Mouse (Mus musculus): Measurements from ENCODE around the gene Adk. TPM values are rescaled to one million over a fixed set of nuclear protein-coding genes. Genes with fewer than 3 reads are reported as not detected.
"Not testable (repeated sequence)": the region's sequence is repeated elsewhere in the genome, so short reads cannot be mapped to it uniquely, and the experiment has no call there.

The Adk gene
- total RNA-seq, 2 experiments from 2014 or later, result 122 to 168 TPM

DNA sequence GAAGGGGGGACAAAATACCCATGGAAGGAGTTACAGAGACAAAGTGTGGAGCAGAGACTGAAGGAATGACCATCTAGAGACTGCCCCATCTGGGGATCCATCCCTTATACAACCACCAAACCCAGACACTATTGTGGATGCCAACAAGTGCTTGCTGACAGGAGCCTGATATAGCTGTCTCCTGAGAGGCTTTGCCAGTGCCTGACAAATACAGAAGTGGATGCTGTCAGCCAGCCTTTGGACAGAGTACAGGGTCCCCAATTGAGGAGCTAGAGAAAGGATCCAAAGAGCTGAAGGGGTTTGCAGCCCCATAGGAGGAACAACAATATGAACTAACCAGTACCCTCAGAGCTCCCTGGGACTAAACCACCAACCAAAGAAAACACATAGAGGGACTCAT, 41.8 kb downstream of the Adk start:
- ATAC-seq (replicated peaks; ENCODE audit: low FRiP score, low TSS enrichment, poor library complexity, severe bottlenecking), result not testable (repeated sequence)

DNA sequence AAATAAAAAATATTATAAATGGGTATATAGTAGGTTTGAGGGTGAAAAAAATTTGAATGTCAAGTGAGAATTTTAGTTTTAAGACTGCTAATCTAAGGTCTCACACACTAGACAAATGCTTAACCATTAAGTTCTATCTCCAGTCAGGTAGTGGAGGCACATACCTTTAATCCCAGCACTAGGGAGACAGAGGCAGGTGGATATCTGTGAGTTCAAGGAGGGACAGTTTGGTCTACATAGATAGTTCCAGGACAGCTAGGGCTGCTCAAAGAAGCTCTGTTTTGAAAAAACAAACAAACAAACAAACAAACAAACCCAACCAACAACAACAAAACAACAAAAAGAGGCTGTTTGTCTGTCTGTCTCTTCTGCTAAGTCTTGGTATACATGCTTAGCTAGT, 43.9 kb downstream of the Adk start:
- no peak for ATAC-seq (replicated peaks; ENCODE audit: low FRiP score, low TSS enrichment, poor library complexity, severe bottlenecking)

DNA sequence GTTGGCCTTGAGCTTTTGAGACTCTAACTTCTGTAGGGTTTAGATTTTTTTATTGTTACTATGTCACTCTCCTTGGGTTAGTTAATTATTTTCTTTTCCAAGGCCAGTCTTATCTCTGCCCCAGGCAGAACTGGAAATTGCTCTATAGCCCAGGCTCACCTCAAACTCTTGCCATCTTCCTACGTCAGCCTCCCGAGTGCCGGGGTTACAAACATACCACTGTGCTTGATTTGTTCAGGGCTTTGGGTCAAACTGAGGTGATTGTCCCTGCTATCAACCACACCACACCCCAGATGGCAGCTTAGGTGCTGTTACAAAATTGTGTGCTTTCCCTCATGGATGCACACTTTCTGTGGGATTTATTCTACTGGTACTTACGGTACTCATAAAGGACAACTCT, 44.3 kb downstream of the Adk start:
- ATAC-seq (replicated peaks; ENCODE audit: low FRiP score, low TSS enrichment, poor library complexity, severe bottlenecking), result no peak

DNA sequence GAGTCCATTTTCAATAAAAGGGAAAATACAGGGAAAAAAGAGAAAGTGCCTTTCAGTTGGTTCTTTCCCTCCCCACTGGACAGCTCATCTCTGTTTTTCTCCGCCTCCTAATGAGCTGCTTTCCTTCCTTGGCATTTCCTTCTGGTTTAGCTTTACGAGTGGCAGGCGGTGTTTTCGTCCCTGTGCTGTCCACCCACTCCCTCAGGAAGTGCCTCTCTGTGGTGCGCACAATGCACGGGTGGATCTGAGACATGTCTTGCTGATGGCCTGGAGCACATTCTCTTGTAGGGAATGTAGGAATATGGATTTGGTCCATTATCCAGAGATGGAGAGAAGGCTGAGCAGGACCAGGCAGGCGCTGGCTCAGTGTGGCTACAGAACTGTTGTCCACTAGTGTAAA, 47.0 kb downstream of the Adk start:
- no peak for ATAC-seq (replicated peaks; ENCODE audit: low FRiP score, low TSS enrichment, poor library complexity, severe bottlenecking)

DNA sequence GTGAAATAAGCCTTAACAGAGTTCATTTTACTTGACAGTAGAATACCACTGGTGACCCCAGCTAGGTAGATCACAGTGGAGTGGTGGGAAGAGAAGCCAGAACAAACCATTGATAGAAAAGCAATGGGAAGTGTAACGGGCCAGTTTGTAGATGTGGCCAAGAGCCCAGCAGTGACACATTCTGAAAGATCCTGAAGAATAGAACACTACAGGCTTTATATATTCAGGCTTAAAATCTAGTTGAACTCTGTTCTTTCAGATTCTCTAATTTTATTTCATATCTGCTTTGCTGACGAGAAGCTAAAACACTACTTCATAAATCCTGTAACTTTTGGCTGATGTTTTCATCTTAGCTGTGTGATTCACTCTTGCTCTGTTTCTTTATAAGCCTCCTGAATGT, 48.5 kb downstream of the Adk start:
- ATAC-seq (replicated peaks; ENCODE audit: low FRiP score, low TSS enrichment, poor library complexity, severe bottlenecking), result no peak

DNA sequence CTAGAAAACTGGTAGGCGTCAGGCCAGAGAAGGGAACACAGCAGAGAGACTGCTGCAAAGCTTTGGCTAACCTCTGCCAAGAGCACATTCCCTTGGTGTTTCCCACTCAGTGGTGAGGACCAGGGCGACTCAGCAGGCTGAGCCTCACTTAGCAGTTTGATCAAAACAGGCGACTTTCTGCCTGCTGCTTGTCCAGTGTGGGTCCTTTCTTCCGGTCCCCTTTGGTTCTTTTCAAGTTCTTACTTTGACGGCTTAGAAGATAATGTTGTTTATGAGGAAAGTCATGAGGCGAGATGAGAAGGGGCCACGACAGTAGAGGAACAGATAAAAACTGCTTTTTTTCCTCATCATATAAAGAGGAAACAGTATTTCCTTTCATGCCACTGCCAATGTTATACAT, 49.2 kb downstream of the Adk start:
- ATAC-seq (replicated peaks; ENCODE audit: low FRiP score, low TSS enrichment, poor library complexity, severe bottlenecking), result no peak

DNA sequence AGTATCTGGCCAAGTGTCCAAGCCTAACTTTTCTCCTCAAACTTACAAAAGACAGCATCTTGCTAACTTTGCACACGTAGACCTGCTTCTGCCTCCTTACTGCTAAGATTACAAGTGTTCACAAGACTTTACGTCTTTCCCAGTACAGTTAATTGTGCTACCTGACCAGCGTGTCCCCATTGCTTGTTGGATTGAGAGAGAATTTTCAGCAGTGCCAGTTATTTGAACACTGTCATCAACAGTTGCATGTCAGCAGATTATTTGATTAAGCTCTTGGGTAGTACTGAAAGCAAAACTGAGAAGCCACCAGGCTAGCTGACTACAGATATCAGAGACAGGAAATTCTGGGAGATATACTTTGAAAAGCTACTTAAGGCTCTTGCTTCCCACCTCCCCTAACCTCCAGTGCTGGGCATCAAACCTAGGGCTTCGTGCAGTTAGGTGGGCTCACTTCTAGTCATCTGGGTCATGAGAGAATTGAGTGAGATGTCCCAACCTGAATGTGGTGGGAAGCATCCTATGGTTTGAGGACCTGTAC, 50.4 kb downstream of the Adk start:
- 0 out of 2 replicates have a peak, but pooled peaks have one; percentile 30 for ATAC-seq (replicated peaks; ENCODE audit: low FRiP score, low TSS enrichment, poor library complexity, severe bottlenecking)

DNA sequence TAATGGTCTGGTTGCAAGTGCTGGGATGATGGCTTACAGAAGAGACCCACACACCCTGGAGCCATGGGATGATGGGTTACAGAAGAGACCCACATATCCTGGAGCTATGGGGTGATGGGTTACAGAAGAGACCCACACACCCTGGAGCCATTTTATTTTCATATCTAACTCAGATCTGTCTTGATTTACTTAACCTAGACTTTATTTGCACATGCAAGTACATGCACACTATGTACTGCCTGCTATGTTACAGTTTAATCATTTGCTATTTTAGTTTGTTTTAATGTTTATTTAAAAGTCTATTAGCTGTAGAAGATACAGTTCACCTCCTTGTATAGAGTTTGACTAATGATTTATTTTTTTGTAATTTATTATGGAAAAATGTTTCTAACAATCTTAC, 52.7 kb downstream of the Adk start:
- no peak for ATAC-seq (replicated peaks; ENCODE audit: low FRiP score, low TSS enrichment, poor library complexity, severe bottlenecking)

DNA sequence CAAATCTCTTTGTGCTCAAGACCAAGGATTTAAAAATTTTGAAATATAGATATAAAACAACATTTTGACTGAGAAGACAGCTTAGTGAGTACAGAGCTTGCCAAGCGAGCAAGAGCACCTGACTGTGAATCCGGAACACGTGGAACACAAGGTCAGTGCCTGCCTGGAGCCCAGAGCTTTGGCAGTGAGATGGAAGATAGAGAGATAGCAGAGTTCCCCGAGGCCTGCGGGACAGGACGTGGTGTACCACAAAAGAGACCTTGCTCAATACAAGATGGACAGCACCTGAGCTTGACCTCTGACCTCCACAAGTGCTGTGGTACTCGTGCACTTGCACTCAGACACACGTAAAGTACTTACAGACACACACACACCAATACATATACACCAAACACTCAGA, 54.2 kb downstream of the Adk start:
- ATAC-seq (replicated peaks; ENCODE audit: low FRiP score, low TSS enrichment, poor library complexity, severe bottlenecking), result no peak

DNA sequence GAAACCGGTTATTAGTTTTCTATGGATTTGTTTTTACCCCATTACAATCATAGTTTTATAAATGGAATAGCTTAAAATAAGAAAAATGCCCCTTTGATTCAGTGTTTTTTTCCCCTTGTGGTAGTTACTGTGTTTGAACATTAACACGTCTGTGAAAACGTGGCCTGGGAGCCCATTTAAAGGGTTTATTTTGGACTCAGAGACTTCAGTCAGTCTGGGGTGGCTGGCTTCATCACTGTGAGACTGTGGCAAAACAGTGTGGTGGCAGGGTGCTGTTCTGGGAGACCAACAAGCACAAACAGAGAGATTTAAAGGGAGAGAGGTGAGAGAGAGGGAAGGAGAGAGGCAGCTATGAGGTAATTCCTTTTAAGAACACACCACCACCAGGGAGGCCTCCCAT, 55.2 kb downstream of the Adk start:
- no peak for ATAC-seq (replicated peaks; ENCODE audit: low FRiP score, low TSS enrichment, poor library complexity, severe bottlenecking)

DNA sequence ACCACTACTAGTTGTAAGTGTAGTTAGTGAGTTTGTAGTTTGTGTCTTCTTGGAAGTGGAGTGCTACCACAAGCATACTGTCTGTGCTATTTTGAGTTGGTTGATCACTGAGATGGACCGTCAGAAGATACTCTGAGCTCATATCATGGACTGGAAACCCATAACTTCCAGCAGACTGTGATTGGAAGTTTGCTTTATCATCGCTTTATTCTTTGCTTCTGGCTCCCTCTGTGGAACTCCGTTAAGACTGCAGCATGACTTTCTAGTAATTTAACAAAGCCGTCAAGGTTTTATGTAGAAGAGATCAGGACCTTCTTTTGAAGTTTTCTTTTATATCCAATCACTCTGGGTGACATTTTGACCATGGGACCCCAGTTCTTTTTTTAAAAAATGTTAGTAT, 58.1 kb downstream of the Adk start:
- ATAC-seq (replicated peaks; ENCODE audit: low FRiP score, low TSS enrichment, poor library complexity, severe bottlenecking), result no peak

DNA sequence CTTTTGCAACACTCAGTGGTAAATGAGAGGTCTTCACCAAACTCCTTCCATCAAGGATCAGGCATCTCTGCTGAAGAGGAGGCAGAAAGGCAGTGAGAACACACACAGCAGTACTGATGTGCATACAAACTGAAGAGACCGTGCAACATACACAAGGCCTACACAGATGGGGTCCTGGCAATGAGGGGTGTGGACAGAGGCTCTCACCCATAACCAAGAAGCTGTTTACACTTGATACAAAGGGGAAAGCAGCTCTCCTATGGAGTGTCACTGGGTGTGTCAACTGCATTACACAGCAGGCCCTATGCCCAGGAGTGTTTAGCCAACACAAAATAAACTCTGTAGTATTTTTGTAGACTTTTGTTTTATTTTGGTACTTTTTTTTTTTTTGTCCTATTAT, 59.1 kb downstream of the Adk start:
- no peak for ATAC-seq (replicated peaks; ENCODE audit: low FRiP score, low TSS enrichment, poor library complexity, severe bottlenecking)

DNA sequence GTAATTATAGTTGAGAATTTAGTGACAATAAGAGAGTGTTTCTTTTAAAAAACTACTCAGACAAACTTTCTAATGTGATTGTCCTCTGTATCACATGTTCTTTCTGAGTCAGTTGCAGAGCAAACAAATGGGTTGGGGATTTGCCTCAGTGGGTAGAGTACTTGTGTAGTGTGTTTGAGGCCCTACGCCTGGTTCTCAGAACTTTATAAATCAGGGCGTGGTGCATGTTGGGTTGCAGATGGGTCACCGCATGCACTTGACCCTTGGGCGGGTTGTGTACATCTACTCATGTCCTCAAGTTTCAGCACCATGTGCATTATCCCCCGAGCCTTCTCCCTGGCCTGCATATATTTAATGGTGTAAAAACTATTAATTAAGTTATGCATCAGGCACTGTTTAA, 59.8 kb downstream of the Adk start:
- no peak for ATAC-seq (replicated peaks; ENCODE audit: low FRiP score, low TSS enrichment, poor library complexity, severe bottlenecking)

DNA sequence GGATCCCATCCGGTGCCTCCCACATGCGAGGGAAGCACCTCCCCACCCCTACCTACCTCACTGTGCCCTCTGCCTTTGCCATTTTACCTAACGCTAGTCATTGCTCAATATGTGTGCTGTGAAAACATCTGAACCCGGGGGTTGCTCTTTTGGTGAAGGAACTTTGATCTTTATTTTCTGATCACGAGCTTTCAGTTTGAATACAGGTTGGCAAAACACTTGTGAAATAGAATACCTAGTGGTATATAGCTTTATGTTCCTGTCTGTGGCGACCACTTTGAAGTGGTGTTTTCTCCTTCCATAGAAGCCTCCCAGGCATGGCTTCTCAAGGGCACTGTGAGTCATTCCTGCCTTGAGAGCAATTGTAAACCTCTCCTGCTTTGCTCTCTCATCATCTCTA, 60.4 kb downstream of the Adk start:
- ATAC-seq (replicated peaks; ENCODE audit: low FRiP score, low TSS enrichment, poor library complexity, severe bottlenecking), result no peak

DNA sequence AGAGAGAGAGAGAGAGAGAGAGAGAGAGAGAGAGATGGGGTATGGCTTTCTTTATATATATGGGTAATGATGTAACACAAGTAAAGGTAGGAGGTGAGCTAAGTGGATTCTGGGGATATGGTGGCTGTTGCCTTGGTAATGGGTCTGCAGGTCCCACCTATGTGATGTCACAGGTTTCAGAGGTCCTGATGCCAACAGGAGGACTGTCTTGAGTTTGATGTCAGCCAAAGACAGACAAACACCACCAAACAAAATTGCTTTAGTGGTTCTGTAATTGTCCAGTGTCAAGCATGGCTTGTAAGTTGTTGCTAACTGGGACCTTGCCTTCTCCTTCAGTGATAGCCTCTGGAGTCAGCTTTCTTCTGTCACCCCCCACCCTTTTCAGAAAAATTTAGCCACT, 62.0 kb downstream of the Adk start:
- ATAC-seq (replicated peaks; ENCODE audit: low FRiP score, low TSS enrichment, poor library complexity, severe bottlenecking), result no peak

DNA sequence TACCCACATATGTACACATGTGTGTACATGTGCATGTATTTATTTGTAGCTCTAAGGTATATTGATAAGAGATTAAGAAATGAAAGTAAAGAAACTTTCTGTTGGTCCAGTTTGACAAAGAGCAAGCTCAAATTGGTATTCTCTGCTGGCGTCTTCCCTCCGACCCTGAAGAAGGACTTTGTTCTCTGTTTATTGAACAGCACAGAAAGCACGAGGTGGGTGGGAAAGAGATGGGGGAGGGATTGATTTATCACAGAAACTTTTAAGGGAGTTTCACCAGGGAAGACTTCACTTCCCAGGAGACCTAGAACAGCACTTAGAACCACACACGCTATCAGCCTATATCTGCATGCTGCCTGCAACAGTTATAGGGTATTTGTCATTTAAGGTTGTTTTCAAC, 62.9 kb downstream of the Adk start:
- no peak for ATAC-seq (replicated peaks; ENCODE audit: low FRiP score, low TSS enrichment, poor library complexity, severe bottlenecking)

DNA sequence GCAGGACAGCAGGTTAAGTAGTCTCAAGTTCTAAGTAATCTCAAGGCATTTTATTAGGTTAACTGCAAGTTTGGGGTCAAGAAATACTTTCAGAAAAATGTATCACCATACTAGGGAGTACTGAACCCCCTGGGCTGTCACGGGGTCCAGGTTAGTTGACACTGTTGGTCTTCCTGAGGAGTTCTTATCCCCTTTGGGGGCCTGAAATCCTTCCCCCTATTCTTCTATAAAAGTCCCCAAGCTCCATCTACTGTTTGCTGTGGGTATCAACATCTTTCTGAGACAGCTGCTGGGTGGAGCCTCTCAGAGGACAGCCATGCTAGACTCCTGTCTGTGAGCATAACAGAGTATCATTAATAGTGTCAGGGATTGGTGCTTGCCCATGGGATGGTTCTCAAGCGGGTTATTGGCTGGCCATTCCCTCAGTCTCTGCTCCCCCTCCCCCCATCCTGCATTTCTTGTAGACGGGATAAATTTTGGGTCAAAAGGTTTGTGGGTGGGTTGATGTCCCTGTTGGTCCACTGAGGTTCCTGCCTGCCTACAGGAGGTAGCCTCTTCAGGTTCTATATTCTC, 63.6 kb downstream of the Adk start:
- 0 out of 2 replicates have a peak, but pooled peaks have one; percentile 59 for ATAC-seq (replicated peaks; ENCODE audit: low FRiP score, low TSS enrichment, poor library complexity, severe bottlenecking)

DNA sequence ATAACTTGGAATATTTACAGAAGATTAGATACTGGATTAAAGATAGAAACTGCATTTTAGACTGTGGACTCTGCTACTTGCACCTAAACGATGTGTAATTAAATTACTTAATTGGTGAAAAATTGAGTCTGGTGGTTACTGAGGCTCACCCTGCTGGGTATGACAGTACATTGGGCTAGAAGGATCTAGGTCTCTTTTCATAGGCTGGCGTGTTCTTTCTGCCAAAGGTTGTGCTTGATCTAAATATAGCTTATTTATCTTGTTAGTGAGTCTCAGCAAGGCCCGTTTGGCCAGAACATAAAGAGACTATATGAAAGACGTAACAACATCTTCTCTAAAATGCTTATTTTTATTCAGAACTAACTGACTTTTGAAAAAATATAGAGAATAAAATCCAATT, 65.7 kb downstream of the Adk start:
- ATAC-seq (replicated peaks; ENCODE audit: low FRiP score, low TSS enrichment, poor library complexity, severe bottlenecking), result no peak

DNA sequence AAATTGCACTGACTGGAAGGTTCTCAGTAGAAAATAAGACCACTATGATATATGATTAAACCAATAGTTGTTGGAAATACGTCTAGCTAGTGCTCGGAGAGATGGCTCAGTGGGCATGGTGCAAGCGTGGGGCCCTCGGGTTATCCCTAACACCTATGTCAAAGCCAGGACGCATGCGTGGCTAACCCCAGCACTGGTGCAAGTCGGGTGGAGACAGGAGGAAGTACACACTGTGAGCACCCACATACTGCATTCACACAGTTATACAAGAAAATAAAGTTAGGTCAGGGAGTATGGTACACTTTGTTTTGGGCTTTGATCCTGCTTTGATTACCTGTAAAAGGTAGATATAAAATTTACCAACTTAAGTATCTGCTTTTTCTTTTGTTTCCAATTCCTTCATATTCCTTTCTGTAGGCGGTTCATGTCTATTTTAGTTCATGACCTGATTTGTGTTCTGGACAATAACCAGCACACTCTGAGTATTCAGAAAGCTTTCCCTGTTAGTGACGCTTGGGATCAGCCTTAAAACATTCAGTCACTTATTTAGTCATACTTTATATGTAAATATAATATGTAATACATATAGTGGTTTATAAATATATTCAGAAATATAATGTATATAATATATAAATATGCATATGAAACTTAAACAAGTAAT, 67.4 kb downstream of the Adk start:
- no peak for ATAC-seq (replicated peaks; ENCODE audit: low FRiP score, low TSS enrichment, poor library complexity, severe bottlenecking)

DNA sequence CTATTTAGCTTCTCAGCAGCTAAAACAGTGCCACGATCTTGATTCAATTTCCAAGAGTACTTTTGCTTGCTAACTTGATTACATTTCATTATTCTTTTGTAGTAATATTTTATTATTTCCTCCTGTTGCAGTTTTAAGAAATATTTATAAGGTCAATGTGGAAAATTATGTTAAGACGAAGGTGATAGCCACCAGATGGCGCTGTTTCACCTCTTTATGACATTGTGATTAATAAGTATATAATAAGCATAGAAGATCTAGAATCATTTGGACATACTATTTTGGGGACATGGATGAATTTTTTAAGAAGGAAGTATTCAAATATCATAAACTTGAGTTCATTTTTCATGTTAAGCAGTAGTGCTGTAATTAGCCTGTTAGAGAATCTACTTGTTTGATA, 68.1 kb downstream of the Adk start:
- no peak for ATAC-seq (replicated peaks; ENCODE audit: low FRiP score, low TSS enrichment, poor library complexity, severe bottlenecking)

DNA sequence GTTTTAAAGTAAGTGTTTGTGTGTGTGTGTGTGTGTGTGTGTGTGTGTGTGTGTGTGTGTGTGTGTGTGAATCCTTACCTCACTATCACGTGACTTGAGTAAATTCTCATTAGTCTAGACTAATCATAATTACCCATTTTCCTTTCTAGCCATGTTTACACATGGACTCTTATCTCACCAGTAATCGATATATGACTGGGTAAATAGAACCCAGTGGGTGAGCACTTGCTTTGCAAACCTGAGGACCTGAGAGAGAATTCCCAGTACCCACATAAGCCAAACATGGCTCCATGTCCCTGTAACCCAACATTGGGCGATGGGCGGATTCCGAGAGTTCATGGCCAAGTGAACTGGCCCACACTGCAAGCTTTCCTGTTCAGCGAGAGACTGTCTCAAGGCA, 74.8 kb downstream of the Adk start:
- no peak for ATAC-seq (replicated peaks; ENCODE audit: low FRiP score, low TSS enrichment, poor library complexity, severe bottlenecking)
